Mouse (Mus musculus): ENCODE results near the gene Ech1.
A peak's percentile ranks its signal among the peaks of the same experiment; 100 is the strongest.

The Ech1 gene

DNA sequence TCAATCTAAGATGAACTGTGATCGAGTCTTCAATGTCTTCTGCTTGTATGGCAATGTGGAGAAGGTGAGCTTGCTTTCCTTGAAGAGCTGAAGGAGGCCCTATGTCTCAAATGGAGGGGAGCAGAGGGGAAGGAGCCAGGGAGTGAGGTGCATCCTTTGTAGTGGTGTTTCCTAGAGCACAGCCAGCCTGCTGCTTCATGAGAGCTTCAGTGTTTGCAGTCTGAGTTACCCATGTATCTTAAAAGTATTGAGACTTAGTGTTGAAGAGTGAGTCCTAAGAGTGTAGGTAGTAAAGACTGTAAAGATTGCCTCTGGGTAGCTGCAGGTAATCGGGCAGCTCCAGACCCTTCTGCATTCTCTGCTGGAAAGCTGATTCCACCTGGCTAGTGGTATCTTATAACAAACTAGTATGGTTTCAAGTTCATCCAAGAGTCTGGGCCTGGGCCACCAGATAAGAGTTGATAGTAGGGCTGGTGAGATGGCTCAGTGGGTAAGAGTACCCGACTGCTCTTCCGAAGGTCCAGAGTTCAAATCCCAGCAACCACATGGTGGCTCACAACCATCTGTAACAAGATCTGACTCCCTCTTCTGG is 6.1 kb upstream of the Ech1 start:
- no peak for DNase-seq (ENCODE audit: low read depth, low spot score)

DNA sequence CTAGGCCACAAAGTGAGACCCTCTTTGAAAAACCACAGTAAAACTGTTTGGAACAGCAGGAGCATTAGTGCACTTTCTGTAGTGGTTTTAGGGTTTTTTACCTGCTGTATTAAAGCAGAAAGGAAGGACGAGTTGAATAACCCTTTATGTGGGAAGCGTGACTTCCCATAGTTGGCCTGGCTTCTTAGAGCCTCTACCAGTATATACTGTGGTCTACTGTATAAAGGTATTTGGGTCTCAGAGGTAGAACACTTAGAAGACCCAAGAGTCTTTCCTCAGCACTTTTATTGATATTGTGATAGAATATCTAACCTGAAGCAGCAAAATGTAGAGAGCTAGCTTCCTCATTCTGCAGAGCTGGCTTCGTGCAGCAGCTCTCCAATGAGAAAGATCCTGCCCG is 5.4 kb upstream of the Ech1 start:
- no peak for DNase-seq (ENCODE audit: low read depth, low spot score)

DNA sequence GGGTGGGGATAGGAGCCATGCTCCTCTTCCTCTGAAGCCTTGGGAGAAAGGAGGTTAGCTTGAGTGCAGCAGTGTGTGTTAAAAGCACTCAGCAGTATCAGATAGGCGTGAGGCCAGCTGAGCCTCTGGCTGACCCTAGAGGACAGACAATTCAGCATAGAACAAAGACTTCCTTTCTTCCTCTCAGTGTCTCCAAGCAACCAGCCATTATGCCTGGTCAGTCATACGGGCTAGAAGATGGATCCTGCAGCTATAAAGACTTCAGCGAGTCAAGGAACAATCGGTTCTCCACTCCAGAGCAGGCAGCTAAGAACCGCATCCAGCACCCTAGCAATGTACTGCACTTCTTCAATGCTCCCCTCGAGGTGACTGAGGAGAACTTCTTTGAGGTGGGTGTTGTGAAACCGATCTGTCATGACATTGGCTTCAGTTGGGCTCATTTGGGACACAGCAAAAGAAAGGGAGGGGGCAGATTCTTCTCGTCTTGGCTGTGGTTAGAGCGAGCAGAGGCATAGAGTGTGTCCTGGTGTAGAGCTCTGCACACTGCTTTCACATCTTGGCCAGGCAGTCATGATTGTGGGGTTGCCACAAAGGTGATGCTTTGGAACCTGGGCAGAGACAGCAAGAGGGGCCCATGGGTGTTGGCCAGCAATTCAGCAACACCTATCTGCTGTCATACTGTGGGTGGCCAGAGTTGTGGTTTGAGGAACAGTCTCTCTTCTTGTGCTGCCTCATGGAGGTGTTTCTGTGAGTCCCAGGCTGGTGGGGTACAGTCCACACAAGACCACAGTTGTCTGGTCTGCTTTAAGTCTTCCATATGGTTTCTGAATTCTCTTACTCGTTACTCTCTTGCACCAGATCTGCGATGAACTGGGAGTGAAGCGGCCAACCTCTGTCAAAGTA is 4.4 kb upstream of the Ech1 start:
- no peak for DNase-seq (ENCODE audit: low read depth, low spot score)

DNA sequence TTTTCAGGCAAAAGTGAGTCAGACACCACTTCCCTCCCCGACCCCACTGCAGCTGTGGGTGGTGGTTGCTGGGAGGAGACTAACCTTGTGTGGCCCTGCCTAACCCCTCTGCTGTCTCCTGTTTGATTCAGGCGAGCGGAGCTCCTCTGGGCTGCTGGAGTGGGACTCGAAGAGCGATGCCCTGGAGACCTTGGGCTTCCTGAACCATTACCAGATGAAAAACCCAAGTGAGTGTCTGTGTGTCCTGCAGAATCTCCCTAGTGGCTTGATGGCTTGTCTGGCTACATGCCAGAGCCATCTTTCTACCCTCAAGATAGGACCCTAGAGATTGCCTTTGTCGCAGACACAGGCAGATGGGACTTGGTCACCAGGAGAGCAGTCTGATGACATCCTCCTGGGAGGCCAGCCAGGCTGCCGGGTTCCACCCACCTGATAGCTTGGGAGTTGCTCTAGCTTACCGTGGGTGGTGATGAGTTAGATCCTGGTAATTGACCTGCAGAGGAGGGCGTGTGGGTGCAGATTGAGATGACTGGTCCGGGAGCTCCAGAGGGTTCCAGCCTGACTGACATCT is 3.7 kb upstream of the Ech1 start:
- no peak for DNase-seq (ENCODE audit: low read depth, low spot score)

DNA sequence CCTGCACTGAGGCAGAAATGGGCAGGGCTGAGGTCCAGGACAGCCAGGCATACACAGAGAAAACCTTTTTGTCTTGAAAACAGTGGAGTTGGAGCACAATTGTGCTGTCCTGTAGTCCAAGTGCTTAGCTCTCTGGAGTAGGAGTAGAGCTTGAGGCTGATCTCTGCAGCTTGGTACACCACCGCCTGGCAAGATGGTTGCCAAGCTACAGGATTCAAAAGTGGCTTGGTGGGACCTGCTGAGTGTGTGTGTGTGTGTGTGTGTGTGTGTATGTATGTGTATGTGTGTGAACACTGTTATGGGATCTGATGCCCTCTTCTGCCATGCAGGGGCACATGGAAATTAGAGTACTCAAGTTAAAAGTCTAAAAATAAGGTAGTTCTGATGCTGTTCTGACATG is 2.5 kb upstream of the Ech1 start:
- DNase-seq (ENCODE audit: low read depth, low spot score), result no peak

DNA sequence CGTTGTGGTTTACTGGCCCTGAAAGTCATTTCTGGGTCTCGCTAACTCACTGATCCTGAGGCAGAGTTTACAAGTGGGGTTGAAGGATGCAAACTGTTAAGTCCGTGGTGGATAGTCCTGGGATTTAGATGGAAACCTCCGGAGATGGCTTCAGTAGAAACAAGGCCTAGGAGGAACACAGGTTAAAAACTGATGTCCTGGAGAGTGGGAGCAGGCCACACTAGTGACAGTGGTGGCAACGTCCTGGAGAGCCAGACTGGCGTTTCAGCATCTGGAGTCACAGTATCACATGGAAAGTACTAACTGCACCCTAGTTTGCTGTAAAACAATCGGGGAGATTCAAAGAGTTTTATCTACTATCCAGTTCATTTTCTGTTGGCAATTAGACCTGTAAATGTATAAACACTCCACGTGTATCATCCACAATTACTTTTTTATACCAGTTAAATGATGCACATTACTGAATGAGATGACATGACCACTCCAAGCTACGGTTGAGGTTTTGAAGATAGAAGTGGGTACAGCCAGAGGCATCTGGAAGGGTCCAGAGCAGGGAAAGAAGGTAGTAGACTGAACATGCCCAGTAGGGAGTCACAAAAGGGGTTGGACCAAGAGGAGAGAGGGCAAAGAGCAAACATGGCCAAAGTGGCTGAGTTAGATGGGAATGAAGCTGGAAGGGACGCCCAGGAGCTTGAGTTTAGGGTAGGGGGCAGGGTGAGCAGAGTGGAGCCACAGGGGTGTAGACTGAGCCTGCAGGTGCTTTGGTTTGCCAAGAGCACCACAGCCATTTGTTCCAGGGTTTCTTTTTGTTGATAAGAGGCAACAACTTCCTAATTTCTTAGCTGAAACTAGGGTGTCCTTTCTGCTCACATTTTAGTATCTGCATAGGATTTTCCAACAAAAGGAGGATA is 1.8 kb upstream of the Ech1 start:
- DNase-seq (ENCODE audit: low read depth, low spot score), result no peak

DNA sequence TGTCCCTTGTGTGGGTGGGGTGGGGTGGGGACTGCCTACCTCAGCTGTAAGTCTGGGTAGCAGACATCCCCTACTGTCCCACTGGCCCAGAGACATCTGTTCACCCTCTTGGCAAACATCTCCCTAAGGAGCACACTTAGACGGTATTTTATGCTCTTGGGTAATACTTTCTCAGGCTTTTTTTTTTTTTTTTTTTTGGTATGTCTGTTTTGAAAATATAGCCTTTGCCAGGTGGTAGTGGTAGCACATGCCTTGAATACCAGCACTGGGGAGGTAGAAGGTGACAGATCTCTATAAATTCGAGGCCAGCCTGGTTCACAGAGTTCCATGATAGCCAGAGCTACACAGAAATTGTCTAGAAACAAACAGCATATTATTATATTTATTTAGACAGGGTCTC is 1.1 kb upstream of the Ech1 start:
- no peak for DNase-seq (ENCODE audit: low read depth, low spot score)

DNA sequence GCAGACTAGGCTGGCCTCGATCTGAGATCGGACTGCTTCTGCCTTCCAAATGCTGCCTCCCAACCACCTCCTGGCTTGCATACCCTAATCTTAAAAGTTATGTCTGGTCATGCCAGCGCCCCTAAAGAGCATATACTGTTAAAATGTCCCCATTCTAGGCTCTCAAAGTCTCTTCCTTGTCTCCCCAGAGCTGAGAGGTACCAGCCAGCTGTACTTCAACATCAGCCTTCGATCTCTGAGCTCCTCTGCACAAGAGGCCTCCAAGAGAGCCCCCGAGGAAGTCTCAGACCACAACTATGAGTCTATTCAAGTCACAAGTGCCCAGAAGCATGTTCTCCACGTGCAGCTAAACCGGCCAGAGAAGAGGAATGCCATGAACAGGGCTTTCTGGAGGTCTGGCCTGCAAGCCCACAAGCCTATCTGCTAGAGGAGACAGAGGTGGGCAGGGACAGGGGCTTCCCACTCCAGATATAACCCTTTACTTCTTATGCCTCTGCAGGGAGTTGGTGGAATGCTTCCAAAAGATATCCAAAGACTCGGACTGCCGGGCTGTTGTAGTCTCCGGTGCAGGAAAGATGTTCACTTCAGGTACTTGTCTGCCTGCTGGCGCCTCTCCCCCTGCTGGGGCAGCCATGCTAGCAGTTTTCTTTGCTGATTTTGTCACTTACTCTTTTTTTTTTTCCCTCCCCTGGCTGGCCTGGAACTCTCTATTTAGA is 827 bp downstream of the Ech1 start:
- no peak for DNase-seq (ENCODE audit: low read depth, low spot score)

DNA sequence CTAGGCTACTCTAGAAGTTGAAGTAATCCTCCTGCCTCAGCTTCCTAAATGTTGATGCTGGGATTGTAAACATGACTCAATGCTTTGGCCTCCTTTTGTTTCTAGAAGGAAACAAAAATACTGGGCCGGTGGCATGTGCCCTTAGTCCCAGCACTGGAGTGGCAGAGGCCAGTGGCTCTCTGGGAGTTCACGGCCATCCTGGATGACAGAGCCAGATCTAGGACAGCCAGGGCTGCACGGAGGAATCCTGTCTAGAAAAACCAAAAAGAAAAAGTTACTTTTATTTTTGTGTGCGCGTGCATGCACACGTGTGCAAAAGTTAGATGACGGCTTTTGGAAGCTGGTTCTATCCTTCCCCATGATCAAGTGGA is 1.4 kb downstream of the Ech1 start:
- no peak for DNase-seq (ENCODE audit: low read depth, low spot score)

DNA sequence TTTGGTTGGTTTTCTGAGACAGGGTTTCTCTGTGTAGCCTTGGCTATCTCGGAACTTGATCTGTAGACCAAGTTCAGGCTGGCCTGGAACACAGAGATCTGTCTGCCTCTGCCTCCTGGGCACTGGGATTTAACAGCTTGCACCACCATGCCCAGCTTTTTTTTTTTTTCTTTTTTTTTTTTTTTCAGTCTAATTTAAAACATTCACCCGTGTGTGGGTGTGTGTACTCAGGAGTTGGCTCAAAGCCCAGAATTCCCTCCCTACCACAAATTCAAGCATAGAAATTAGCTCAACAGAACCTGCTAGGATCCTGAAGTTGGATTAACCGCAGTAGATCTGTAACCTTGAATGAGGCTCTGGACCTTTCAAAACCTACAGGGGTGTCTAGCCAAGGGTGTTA is 2.3 kb downstream of the Ech1 start:
- no peak for DNase-seq (ENCODE audit: low read depth, low spot score)

DNA sequence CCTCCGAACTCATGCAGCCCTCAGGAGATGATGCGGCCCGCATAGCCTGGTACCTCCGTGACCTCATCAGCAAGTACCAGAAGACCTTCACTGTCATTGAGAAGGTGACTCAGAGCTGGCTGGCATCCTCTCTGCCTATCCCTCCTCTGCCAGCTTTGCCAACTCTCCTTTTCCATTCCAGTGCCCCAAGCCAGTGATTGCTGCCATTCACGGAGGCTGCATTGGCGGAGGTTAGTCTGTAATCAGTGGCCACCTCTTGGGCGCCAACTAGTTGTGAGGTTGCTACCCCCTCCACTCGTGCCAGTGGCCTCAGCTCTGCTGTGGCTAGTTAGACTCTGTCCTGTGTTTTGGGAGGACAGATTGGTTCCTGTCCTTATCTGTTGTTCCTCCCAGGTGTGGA is 4.8 kb downstream of the Ech1 start:
- DNase-seq (ENCODE audit: low read depth, low spot score), result no peak

DNA sequence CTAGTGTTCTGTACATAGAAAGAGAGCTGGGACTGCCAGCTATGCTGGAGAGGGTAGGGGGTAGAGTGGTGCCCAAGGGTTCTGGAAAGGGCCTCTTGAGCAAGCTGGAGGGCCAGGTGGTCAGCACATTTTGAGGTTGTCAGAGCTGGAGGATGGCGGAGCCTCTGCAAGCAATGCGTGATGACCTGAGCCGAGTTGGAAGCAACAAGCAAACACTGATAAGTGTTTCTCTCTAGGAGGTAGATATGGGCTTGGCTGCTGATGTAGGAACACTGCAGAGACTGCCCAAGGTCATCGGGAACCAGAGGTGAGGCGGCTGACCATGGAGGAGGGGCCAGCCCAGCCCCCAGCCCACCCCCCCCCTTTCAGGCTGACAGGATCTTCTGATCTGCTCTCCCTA is 6.0 kb downstream of the Ech1 start:
- DNase-seq (ENCODE audit: low read depth, low spot score), result no peak

DNA sequence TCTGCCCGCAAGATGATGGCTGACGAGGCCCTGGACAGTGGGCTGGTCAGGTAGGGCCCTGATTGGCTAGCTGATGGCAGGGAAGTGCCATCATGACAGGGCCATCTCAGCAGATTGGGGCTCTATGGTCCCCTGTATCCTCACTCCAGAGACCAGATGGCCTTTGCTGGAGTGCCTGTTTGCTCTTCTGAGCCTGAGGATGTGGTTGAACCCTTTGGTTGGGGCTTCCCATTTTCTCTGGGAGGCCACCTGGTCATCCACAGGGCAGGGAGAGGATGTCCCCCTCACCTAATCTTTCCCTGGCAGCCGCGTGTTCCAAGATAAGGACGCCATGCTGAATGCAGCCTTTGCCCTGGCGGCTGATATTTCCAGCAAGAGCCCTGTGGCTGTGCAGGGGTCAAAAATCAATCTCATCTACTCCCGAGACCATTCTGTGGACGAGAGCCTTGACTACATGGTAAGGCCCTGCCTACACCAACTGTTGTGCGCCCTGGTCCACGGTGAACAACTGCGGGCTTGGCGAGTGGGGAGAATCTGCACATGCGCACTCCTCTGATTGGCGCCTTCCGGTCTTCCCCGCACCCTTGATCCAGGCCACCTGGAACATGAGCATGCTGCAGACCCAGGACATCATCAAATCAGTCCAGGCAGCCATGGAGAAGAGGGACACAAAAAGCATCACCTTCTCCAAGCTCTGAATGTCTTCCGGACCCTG is 6.6 kb downstream of the Ech1 start:
- no peak for DNase-seq (ENCODE audit: low read depth, low spot score)

DNA sequence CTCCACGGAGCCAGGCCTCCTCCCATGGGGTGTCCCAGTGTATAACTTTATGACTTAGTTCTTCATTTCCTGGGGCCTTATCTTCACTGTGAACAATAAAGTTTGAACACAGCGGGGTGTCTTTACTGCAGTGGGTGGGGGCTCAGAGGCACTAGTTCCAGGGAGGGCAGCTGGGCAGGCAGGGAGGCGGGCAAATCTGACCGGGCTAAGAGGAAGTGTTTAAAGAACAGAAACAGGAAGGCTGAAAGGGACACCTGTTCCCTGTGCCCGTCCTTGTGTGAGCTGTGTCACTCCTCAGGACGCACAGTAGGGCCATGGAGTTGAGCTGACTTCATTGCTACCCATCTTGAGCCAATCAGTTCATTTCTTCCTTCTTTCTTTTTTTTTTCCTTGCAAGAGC is 7.1 kb downstream of the Ech1 start:
- DNase-seq (ENCODE audit: low read depth, low spot score), result no peak

DNA sequence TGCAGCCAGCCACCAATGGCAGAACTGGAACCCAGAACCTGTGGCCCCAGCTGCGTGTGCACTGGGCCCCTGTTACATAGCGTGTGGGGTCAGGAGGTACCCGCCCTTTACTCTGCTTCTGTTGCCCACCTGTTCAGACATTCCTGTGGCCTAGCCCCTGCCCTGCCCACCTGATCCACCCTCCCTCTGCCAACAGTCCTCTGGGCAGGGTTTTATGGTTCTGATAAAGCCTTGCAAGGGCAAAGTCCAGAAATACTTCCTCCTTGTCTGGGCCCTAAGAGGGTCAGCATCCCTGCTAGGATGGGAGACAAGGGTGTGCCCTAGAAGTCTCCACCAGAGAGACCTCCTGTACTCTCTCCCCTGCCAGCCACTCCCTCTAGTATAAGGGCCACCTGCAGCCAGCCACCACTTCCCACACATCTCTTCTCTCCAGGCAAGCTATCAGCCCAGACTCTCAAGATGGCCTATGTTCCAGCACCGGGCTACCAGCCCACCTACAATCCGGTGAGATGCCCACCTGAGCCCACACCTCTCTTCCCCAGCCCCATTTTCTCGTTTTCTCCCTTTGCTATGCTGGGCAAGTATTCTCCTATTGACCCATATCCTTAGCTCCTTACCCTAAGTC is 8.8 kb downstream of the Ech1 start, which contains the start of gene Lgals4:
Lgals4 (plus strand) TSS at position 132 of the 625 bp plus-strand sequence.
- no peak for DNase-seq (ENCODE audit: low read depth, low spot score)

DNA sequence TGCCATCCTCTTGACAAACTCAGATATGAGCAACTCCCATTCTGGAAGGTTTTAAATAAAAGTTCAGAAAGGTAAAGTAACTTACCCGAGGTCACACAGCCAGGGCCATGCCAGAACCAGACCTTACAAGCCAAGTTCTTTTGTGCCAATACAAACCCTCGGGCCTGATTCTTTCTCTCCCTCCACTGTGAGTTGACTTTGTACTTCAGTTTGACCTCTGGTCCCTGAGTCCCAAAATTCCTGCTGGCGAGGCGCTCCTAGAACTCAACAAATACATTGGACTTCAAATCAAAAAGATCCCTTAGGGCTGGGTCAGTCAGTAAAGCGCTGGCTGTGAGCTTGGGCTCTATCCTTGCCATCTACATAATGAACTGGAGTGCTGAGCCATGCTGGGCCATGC is 11.9 kb downstream of the Ech1 start:
- no peak for DNase-seq (ENCODE audit: low read depth, low spot score)

DNA sequence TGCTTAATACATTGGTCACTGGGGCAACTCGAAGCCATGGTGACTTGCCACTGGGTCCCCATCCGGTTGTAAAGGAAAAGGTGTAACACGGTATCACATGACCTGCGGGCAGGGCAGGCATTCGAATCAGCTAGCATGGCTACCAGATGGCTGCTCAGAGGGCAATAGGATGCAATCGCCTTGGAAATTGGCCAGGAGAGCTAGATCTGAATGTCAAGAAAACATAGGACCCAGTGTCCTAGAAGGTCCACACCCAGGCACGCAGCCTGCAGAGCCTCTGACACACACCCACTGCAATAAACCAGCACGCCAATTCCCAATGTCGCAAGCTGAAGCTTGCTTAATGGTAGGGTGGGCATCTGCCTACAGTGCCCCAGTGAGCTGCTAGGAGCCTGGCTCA is 13.3 kb downstream of the Ech1 start:
- no peak for DNase-seq (ENCODE audit: low read depth, low spot score)

DNA sequence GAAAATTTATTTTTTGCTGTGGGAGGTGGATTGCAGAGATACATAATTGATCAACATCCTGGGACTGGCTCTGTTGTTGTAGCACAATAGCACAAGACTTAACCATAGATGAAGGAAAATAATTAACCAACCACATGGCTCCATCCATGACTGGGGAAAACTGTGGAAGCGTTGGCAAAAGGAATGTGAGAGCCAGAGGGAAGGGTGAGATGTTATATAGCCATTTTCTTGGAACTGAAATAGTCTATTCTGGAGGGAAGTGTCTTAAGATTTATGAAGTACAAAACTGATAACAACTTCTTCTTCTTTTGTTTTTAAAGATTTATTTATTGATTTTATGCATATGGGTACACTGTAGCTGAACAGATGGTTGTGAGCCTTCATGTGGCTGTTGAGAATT is 22.3 kb downstream of the Ech1 start:
- no peak for DNase-seq (ENCODE audit: low read depth, low spot score)

DNA sequence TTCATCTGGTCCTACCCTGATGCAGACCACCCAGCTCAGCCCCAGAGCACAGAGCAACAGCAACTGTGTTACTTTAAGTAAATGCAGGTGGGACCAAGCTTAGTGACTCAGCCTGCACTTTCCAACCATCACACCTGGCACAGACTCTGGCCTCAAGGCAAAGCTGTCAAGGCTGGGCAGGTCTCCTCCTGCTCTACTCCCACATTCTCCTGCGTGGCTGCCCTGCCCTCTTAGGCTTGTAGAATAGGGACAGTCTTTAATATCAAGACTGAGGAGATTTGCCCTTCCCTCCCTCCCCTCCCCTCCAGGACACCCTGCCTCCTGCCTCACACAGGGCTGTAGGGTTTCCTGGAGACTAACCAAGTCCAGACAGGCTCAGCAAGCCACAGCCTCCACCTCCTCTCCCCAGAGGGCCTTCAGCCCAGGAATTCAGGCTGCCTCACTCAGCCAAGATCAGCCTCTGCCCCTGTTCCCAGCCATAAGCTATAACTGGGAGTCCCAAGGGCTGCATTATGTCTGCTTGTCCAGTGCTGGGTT is 24.8 kb downstream of the Ech1 start:
- peak; percentile 54 for DNase-seq (ENCODE audit: low read depth, low spot score)

DNA sequence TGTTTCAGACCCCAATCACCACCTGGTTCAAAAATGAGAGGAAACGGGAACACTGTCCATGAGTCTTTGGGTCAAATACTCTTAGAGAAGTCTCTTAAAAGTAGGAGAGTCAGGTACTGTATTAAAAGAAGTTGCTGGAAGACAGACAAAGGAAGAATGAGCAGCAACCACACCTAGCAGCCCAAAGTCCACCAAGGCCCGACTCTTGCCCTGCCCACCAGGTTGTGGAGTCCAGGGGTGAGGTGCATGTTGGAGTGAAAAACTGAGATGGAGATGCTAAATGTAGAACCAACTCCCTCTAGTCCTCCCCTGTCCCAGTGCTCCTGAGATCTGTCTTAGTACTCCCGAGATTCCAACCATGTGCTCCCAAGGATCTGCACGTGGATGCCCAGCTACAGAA is 25.6 kb downstream of the Ech1 start:
- DNase-seq (ENCODE audit: low read depth, low spot score), result no peak

Measured in forelimb bud, embryonic 11.5 days (tissue).